Mouse (Mus musculus): Measurements from ENCODE around the gene Cyp11a1. TPM values are rescaled to one million over a fixed set of nuclear protein-coding genes. Genes with fewer than 3 reads are reported as not detected.

Gene Cyp11a1
- total RNA-seq, 2 experiments from 2014 or later = 1.1 to 2.4 TPM

- DNase-seq (ENCODE audit: low spot score in 2 of 2) = no peak
These were observed 34.0 kb upstream of the Cyp11a1 start for GRCm38 (mm10) chr9:57972141-57972591.

- DNase-seq (ENCODE audit: low spot score in 2 of 2) = no peak
These were observed 33.3 kb upstream of the Cyp11a1 start for GRCm38 (mm10) chr9:57972776-57973439.

DNA sequence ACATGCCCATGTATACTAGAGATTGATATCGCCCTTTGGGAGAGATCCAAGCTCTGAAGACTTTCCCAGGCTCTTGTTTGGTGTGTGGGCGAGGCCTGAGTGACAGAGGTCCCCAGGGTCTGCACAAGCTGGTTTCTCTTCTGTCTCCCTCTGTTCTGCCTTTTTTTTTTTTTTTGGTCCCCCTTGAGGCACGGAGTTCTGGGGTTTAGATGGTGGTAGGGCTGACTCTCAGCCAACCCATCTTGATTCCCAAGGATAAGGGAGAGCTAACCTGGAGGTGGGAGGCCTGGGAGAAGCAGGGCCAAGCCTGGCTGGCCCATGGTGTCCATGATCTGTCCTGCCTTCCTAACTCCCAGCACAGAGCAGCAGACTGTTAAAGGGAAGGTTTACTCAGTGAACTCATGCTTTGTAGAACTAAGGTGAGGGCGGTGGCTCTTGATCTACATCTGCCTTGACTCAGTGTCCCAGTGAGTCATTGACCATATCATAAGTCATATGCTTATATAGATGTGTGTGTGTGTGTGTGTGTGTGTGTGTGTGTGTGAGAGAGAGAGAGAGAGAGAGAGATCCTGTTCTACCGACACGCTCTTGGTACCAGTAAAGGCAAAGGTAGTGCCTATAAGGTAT lies 32.7 kb upstream of the Cyp11a1 start:
- DNase-seq (ENCODE audit: low spot score in 2 of 2) = no peak

- no peak for DNase-seq (ENCODE audit: low spot score in 2 of 2)
These were observed 32.0 kb upstream of the Cyp11a1 start for GRCm38 (mm10) chr9:57974221-57974620.

GRCm38 (mm10) chr9:57975200-57975821 lies 30.9 kb upstream of the Cyp11a1 start:
- DNase-seq (ENCODE audit: low spot score in 2 of 2) = no peak

- DNase-seq (ENCODE audit: low spot score in 2 of 2) = no peak
These were observed 28.2 kb upstream of the Cyp11a1 start for GRCm38 (mm10) chr9:57978025-57978424.

GRCm38 (mm10) chr9:57978858-57979257 lies 27.4 kb upstream of the Cyp11a1 start:
- no peak for DNase-seq (ENCODE audit: low spot score in 2 of 2)

DNA sequence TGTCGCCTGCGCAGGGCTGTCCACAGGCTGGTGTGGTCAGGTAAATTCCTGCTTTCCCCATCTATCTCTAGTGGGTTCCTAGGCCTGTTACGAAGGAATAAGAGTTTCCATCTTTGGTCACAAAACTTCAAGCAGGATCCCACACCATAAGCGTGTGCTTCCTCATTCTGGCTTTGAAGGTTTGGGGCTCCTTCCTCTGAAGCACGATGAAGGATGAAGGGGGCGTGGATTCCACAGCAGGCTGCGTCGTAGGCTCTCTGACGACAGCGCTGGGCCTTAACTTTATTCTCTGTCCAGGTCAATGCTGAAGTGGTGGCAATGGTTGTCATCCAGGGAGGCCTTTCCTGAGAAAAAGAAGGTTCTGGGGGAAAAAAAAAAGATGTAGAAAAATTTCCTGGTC lies 25.6 kb upstream of the Cyp11a1 start:
- no peak for DNase-seq (ENCODE audit: low spot score in 2 of 2)

DNA sequence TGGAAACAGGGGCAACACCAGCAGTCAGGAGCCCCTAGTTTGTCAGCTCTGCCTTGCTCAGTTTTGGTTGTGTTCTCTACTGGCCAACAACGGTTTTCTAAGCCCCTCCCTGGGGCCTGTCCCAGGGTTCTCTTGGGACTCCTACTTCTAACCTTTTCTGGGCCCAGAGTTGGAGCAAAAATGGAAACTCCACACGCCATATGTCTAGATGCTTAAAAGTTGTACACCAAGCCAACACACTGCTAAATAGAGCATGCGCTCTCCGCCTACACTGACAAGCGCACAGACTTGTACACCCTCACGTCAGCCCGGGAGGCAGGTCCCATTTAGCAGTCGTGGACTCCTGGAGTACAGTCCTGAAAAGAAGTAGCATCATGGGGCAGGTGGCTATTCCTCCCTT lies 20.9 kb upstream of the Cyp11a1 start:
- DNase-seq (ENCODE audit: low spot score in 2 of 2) = peak in 1 of 2 experiments; percentile 51

DNA sequence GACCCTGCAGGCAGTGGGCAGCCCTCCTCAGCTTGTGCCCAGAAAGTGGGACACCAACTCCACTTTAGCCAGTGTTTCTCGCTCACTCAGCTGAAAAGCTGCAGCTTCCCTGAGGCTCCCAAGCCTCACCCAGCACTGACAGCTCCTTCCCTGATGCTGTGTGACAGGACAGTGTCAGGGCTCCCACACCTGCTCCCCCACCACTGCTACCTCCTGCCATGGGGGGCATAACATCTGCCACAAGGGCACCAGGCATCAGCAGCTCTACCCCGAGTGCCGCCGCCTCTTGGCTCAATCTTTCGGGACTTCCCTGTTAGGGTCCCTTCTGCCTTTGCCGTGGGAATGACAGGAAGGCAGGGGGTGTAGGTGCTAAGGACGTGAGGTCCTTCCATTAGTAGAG lies 19.9 kb upstream of the Cyp11a1 start:
- DNase-seq (ENCODE audit: low spot score in 2 of 2) = no peak

DNA sequence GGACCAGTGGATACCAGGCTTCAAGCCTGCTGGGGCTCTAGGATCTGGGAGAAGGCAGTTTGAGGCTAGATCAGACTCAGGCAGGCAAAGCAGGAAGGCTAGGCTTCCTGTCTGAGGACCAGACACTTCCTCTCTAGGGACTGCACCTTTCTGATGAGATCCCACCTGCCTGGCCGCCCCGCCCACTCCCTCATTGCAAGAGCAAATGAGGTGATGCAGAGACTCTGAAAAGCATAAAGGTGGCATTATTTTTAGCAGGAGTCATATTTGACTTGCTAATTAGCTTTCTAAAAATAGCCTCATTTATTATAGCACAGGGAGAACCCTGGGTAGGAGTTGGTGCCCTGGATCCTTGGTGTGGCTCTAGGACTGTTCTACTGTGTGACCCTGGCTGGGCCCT lies 18.1 kb upstream of the Cyp11a1 start:
- no peak for DNase-seq (ENCODE audit: low spot score in 2 of 2)

DNA sequence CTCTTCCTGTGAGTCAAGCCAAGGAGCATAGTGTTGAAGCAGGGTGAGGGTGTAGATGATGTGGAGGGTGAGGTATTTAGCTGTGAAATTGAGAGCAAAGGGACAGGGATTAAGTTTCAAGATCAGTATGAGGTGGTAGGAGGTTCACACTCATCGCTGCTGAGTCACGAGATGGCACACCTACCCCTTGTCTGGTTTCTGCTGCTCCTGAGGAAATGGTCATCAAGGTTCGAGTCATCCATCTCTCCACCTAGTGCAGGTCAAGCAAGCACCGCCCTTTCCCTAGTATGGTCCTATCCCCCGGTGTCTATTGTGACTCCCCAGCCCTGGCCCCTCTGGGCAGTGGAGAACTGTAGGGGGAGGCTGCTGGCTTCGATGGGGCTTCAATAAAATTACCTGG lies 16.9 kb upstream of the Cyp11a1 start:
- no peak for DNase-seq (ENCODE audit: low spot score in 2 of 2)

DNA sequence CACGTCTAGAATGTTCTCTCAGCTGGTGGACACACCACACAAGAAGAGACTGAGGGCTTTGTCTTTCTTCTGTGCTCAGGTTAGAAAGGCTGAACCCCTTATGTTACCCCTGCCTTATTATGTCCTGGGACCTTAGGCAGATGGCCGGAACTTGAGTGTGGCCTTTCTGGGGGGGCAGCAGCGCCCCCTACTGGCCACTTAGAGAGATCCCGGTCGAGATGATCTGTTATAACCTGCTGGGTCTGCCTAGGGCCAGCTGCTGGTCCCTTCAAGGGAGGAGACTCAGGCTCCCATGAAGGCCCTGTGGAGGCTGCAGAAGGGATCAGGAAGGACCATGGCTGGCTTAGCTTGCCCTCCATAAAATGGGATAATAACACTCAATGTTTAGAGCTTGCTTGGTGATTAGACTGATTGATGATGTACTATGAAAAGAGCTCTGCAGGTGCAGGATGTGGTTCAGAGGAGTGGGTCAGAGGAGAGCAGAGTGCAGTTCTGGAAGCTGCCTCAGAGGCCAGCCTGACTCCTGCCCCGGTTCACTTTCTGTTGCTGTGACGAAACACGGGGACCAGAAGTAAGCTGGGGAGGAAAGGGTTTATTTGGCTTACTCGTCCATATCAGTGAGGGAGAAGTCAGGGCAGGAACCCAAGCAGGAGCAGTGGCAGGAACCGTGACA lies 15.6 kb upstream of the Cyp11a1 start:
- no peak for DNase-seq (ENCODE audit: low spot score in 2 of 2)

DNA sequence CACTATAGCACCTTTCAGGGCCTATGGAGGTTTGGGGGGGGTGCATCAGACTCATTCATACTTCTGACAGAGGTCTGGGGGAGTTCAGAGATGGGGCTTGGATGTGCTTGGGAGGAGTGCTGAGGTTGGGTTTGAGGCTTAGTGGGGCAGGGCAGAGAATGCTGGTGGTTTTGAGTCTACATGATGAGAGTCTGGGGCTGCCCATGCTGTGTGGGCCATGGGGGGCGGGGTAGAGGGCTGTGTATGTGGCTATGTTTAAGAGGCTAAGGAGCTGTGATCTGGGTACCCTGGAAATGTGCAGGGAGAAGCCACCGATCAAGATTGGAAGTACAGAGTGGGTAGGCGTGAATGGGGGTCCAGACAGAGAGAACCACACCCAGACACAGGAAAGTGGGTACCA lies 14.2 kb upstream of the Cyp11a1 start:
- no peak for DNase-seq (ENCODE audit: low spot score in 2 of 2)

- no peak for DNase-seq (ENCODE audit: low spot score in 2 of 2)
These were observed 13.2 kb upstream of the Cyp11a1 start for GRCm38 (mm10) chr9:57992781-57993591.

DNA sequence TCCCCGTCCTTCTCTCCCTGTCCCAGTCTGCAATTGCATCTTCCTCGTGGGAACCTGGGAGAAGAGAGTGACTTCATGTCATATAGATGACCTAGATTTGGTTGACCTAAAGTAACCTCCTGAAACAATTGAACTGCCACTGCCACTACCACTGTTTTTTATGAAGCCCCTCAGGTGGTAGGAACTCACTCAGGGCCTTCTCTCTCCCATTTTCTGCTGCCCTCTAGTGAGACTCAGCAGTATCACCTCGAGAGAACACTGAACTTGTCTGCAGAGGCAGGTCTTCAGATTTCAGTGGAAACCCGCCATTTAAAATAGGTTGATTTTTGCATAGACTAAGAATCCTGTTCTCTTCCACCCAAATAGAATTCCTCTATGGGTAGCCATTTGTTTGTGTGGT lies 10.9 kb upstream of the Cyp11a1 start:
- DNase-seq (ENCODE audit: low spot score in 2 of 2) = peak in 1 of 2 experiments; percentile 61

- DNase-seq (ENCODE audit: low spot score in 2 of 2) = peak in 1 of 2 experiments; percentile 66
These were observed 8.6 kb upstream of the Cyp11a1 start for GRCm38 (mm10) chr9:57997511-57998031.

- DNase-seq (ENCODE audit: low spot score in 2 of 2) = peak; percentile 45 to 78
These were observed 8.1 kb upstream of the Cyp11a1 start for GRCm38 (mm10) chr9:57998032-57998659.

DNA sequence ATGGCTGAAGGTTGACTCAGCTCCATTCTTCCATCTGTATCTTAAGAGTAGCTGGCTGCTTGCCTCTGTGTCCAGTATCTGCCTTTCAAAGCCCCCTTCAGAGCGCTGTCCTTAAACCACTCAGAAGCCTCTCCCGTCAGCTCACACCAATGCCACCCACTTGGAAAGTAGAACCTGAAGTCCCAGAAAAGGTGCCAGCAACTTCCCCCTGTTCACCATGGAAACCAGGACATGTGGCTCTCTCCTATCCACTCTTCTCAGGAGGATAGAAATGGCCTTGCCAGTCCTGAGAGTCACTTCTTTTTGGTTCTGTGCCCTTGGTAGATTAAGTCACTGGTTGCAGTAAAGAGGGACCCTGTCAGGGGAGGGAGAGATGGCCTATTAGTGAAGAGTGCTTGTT lies 7.5 kb upstream of the Cyp11a1 start:
- DNase-seq (ENCODE audit: low spot score in 2 of 2) = no peak

DNA sequence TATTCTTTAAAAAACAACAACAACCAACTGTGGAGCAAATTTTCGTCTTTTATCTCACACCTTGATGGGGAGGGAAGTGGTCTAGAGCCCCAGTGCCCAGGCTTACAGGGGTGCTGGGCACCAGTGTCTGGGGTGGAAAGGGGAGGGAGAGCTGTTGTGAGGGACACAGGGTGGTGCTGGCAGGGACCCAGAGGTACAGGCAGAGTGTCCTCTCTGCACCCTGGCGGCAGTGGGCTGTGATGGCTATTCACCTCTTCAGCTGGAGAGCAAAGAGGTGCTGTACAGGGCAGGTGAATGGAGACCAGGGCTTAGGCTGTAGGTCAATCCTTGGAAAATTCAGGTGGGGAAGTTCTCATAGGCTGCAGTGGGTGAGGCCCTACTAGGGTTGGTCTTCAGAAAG lies 6.5 kb upstream of the Cyp11a1 start:
- no peak for DNase-seq (ENCODE audit: low spot score in 2 of 2)

Data from layer of hippocampus, postnatal 14 days (tissue).